Mouse (Mus musculus) liver, embryonic 14.5 days (tissue): ENCODE results near the gene Cela2a.

Source experiments
- CTCF ChIP-seq: IDR thresholded peaks from 2 replicates; pipeline ENCODE4 v1.5.1; 2016; ENCODE audit warnings: antibody characterized with exemption, low read depth, control low read depth
- EP300 ChIP-seq: IDR thresholded peaks from 2 replicates; pipeline ENCODE4 v1.6.1; 2016; ENCODE audit warnings: antibody characterized with exemption, low read depth

DNA sequence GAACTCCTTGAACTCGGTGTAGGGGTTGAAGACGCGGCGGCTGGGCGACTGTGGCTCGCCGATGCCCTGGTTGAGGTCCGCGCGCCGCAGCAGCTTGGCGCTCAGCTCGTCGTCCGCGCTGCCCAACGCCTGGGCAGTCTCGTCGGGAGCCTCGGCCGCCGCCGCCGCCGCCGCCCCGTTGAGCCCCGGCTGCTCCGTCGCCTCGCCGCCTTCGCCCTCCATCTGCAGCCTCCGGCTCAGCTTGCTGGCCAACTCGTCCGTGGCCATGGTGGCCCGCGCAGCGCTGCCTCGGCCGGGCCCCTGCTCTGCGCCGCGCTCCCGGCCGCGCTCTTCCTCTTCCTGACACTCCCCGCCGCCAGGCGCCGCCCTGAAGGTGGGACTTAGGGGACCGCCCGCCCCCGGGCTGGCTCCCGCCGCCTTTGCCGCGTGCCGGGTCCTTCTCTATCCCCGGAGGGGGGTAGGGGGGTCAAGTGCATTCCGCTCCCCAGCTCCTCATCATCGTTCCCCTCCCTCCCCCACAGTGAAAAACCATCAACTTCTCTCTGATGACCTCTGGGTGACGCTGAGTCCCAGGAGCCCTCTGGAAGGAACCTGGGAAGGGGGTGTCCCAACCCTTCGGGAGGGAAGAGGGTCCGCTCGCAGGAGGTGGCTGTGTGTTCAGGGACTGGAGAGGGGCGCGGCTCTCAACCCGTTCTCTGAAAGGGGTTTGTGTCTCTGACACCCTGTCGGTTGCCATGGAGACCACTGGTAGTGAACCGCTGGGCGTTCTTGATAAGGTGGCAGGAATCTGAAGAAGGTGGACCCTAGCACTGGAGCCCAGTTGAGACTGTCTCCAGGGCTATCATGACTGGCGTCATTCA is 48.9 kb upstream of the Cela2a start, which contains the start of gene Efhd2:
- TF ChIP-seq CTCF (peak; percentile 5), EP300 (peak; percentile 80)
